Mouse (Mus musculus): ENCODE measurements around the gene R3hdml.

DNA sequence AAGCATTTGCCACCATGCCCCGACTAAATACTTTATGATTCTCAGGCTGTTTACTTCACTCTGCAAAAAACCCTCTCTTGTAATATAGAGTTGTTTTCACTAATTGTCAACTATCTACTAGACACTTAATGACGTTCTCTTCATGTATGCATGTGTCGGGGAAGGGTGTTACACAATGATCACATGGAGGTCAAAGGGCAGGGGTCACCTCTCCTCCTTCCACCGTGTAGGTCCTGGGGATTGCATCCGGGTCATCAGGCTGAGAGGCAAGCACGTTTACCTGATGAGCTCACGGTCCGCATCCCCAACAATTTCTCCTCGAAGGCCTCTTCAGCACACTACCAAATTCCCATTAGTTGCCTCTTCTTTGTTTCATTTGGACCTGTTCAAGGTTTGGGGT is 41.1 kb downstream of the R3hdml start:
- TF ChIP-seq CTCF (IDR thresholded peaks at IDR 0.05; ENCODE audit: control insufficient read depth, insufficient read depth, low read length) = no peak
- TF ChIP-seq POLR2A (IDR thresholded peaks at IDR 0.05; ENCODE audit: borderline replicate concordance, control insufficient read depth, low read depth, low read length) = no peak
